Mouse (Mus musculus): Measurements from ENCODE around the gene Mark1. TPM values are rescaled to one million over a fixed set of nuclear protein-coding genes. Genes with fewer than 3 reads are reported as not detected.

The Mark1 gene
- 2.6 and 3.3 TPM in 2 replicates for polyA plus RNA-seq (2014; fragmentation: Nextera tagmentation; extraction: Ambion mirVana)

GRCm38 (mm10) chr1:184999071-184999750 lies at the start of gene Mark1:
Mark1 (minus strand) TSS chr1:184999570.
- H3K4me2 ChIP-seq (ENCODE audit: low read length), result peak within 1 kb of the TSS; percentile 75
- peak; percentile 84 for DNase-seq (ENCODE audit: low spot score)
- H3K36me3 ChIP-seq (ENCODE audit: control insufficient read depth, insufficient read depth, low read length), result no peaks in the 10 kb centered on the region
- peak; percentile 77 for ATAC-seq (replicated peaks; ENCODE audit: low FRiP score, low TSS enrichment, low read depth)
- H3K4me3 ChIP-seq (ENCODE audit: low read depth, low read length), result peak within 1 kb of the TSS; percentile 73
- WGBS, result under 1% methylated on average over 54 of the region's 88 CpGs
- no peaks in the 10 kb centered on the region for H3K27me3 ChIP-seq (replicated peaks; ENCODE audit: control insufficient read depth, insufficient read depth, low read length)
- H3K9me3 ChIP-seq (ENCODE audit: control insufficient read depth, low read length), result no peaks in the 10 kb centered on the region
- H3K9ac ChIP-seq (ENCODE audit: low read length), result peak within 1 kb of the TSS; percentile 86
- peaks cover 8% of the 10 kb centered on the region; the same call in 1 of the 2 replicates for H3K4me1 ChIP-seq (replicated peaks; ENCODE audit: control insufficient read depth, insufficient read depth, low read length)
- H3K27ac ChIP-seq (ENCODE audit: low read depth), result no peak within 1 kb of the TSS

GRCm38 (mm10) chr1:185047516-185048247 lies 48.3 kb upstream of the Mark1 start:
- Histone ChIP-seq H3K4me2 (ENCODE audit: low read length) (no peak overlapping the region), H3K4me1 (replicated peaks; ENCODE audit: control insufficient read depth, insufficient read depth, low read length) (0 out of 2 replicates have a peak, but pooled peaks cover 4% of the 10 kb centered on the region), H3K27me3 (replicated peaks; ENCODE audit: control insufficient read depth, insufficient read depth, low read length) (no peaks in the 10 kb centered on the region), H3K27ac (ENCODE audit: low read depth) (no peak overlapping the region), H3K36me3 (ENCODE audit: control insufficient read depth, insufficient read depth, low read length) (no peaks in the 10 kb centered on the region), H3K9ac (ENCODE audit: low read length) (no peak overlapping the region), H3K9me3 (ENCODE audit: control insufficient read depth, low read length) (no peaks in the 10 kb centered on the region), H3K4me3 (ENCODE audit: low read depth, low read length) (no peak overlapping the region)
- no peak for DNase-seq (ENCODE audit: low spot score)
- 31% methylated on average over 12 of the region's 12 CpGs for WGBS
- ATAC-seq (replicated peaks; ENCODE audit: low FRiP score, low TSS enrichment, low read depth), result no peak

- no peaks in the 10 kb centered on the region for H3K9me3 ChIP-seq (ENCODE audit: control insufficient read depth, low read length)
- ATAC-seq (replicated peaks; ENCODE audit: low FRiP score, low TSS enrichment, low read depth), result no peak
- 83% methylated on average over 8 of the region's 8 CpGs for WGBS
Observed at GRCm38 (mm10) chr1:185046513-185046912, 47.1 kb upstream of the Mark1 start.

GRCm38 (mm10) chr1:185038183-185038686 lies 38.9 kb upstream of the Mark1 start:
- no peaks in the 10 kb centered on the region for H3K36me3 ChIP-seq (ENCODE audit: control insufficient read depth, insufficient read depth, low read length)
- H3K4me1 ChIP-seq (replicated peaks; ENCODE audit: control insufficient read depth, insufficient read depth, low read length), result no peaks in the 10 kb centered on the region

More at GRCm38 (mm10) chr1:185046513-185046912, 47.1 kb upstream of the Mark1 start:
- no peaks in the 10 kb centered on the region for H3K36me3 ChIP-seq (ENCODE audit: control insufficient read depth, insufficient read depth, low read length)
- no peak overlapping the region for H3K9ac ChIP-seq (ENCODE audit: low read length)
- H3K27me3 ChIP-seq (replicated peaks; ENCODE audit: control insufficient read depth, insufficient read depth, low read length), result no peaks in the 10 kb centered on the region
- no peak overlapping the region for H3K4me2 ChIP-seq (ENCODE audit: low read length)
- no peak for DNase-seq (ENCODE audit: low spot score)
- no peak overlapping the region for H3K27ac ChIP-seq (ENCODE audit: low read depth)
- no peak overlapping the region for H3K4me3 ChIP-seq (ENCODE audit: low read depth, low read length)
- H3K4me1 ChIP-seq (replicated peaks; ENCODE audit: control insufficient read depth, insufficient read depth, low read length), result 0 out of 2 replicates have a peak, but pooled peaks cover 4% of the 10 kb centered on the region

GRCm38 (mm10) chr1:185030565-185030964 lies 31.2 kb upstream of the Mark1 start:
- Histone ChIP-seq H3K9me3 (ENCODE audit: control insufficient read depth, low read length) (no peaks in the 10 kb centered on the region), H3K36me3 (ENCODE audit: control insufficient read depth, insufficient read depth, low read length) (no peaks in the 10 kb centered on the region), H3K9ac (ENCODE audit: low read length) (no peak overlapping the region), H3K27ac (ENCODE audit: low read depth) (no peak overlapping the region), H3K4me1 (replicated peaks; ENCODE audit: control insufficient read depth, insufficient read depth, low read length) (no peaks in the 10 kb centered on the region), H3K4me2 (ENCODE audit: low read length) (no peak overlapping the region), H3K27me3 (replicated peaks; ENCODE audit: control insufficient read depth, insufficient read depth, low read length) (no peaks in the 10 kb centered on the region), H3K4me3 (ENCODE audit: low read depth, low read length) (no peak overlapping the region)
- ATAC-seq (replicated peaks; ENCODE audit: low FRiP score, low TSS enrichment, low read depth) (no peak), DNase-seq (ENCODE audit: low spot score) (no peak)
- WGBS, result 84% methylated on average over 10 of the region's 10 CpGs

More at GRCm38 (mm10) chr1:185038183-185038686, 38.9 kb upstream of the Mark1 start:
- H3K4me2 ChIP-seq (ENCODE audit: low read length), result no peak overlapping the region
- no peak overlapping the region for H3K9ac ChIP-seq (ENCODE audit: low read length)
- no peak overlapping the region for H3K27ac ChIP-seq (ENCODE audit: low read depth)
- no peak for ATAC-seq (replicated peaks; ENCODE audit: low FRiP score, low TSS enrichment, low read depth)
- DNase-seq (ENCODE audit: low spot score), result no peak
- no peak overlapping the region for H3K4me3 ChIP-seq (ENCODE audit: low read depth, low read length)
- H3K27me3 ChIP-seq (replicated peaks; ENCODE audit: control insufficient read depth, insufficient read depth, low read length), result no peaks in the 10 kb centered on the region
- H3K9me3 ChIP-seq (ENCODE audit: control insufficient read depth, low read length), result no peaks in the 10 kb centered on the region
- 68% methylated on average over 7 of the region's 7 CpGs for WGBS

GRCm38 (mm10) chr1:185020429-185021168 lies 21.2 kb upstream of the Mark1 start:
- H3K27ac ChIP-seq (ENCODE audit: low read depth), result no peak overlapping the region
- no peak overlapping the region for H3K4me3 ChIP-seq (ENCODE audit: low read depth, low read length)
- H3K4me1 ChIP-seq (replicated peaks; ENCODE audit: control insufficient read depth, insufficient read depth, low read length), result no peaks in the 10 kb centered on the region
- H3K27me3 ChIP-seq (replicated peaks; ENCODE audit: control insufficient read depth, insufficient read depth, low read length), result no peaks in the 10 kb centered on the region
- no peaks in the 10 kb centered on the region for H3K9me3 ChIP-seq (ENCODE audit: control insufficient read depth, low read length)
- H3K36me3 ChIP-seq (ENCODE audit: control insufficient read depth, insufficient read depth, low read length), result no peaks in the 10 kb centered on the region
- H3K4me2 ChIP-seq (ENCODE audit: low read length), result no peak overlapping the region
- no peak overlapping the region for H3K9ac ChIP-seq (ENCODE audit: low read length)
- DNase-seq (ENCODE audit: low spot score) (no peak), ATAC-seq (replicated peaks; ENCODE audit: low FRiP score, low TSS enrichment, low read depth) (no peak)
- WGBS, result 66% methylated on average over 13 of the region's 13 CpGs

- Histone ChIP-seq H3K4me1 (replicated peaks; ENCODE audit: control insufficient read depth, insufficient read depth, low read length) (no peaks in the 10 kb centered on the region), H3K9ac (ENCODE audit: low read length) (no peak overlapping the region), H3K27me3 (replicated peaks; ENCODE audit: control insufficient read depth, insufficient read depth, low read length) (no peaks in the 10 kb centered on the region), H3K36me3 (ENCODE audit: control insufficient read depth, insufficient read depth, low read length) (no peaks in the 10 kb centered on the region), H3K4me3 (ENCODE audit: low read depth, low read length) (no peak overlapping the region), H3K4me2 (ENCODE audit: low read length) (no peak overlapping the region), H3K9me3 (ENCODE audit: control insufficient read depth, low read length) (no peaks in the 10 kb centered on the region), H3K27ac (ENCODE audit: low read depth) (no peak overlapping the region)
- WGBS, result 72% methylated on average over 3 of the region's 3 CpGs
- no peak for DNase-seq (ENCODE audit: low spot score)
- ATAC-seq (replicated peaks; ENCODE audit: low FRiP score, low TSS enrichment, low read depth), result no peak
Observed at GRCm38 (mm10) chr1:185012566-185012965, 13.2 kb upstream of the Mark1 start.

- no peaks in the 10 kb centered on the region for H3K27me3 ChIP-seq (replicated peaks; ENCODE audit: control insufficient read depth, insufficient read depth, low read length)
- ATAC-seq (replicated peaks; ENCODE audit: low FRiP score, low TSS enrichment, low read depth) (no peak), DNase-seq (ENCODE audit: low spot score) (no peak)
- no peak overlapping the region for H3K27ac ChIP-seq (ENCODE audit: low read depth)
- H3K4me2 ChIP-seq (ENCODE audit: low read length), result no peak overlapping the region
- no peak overlapping the region for H3K4me3 ChIP-seq (ENCODE audit: low read depth, low read length)
- no peaks in the 10 kb centered on the region for H3K36me3 ChIP-seq (ENCODE audit: control insufficient read depth, insufficient read depth, low read length)
- 50% methylated on average over 5 of the region's 5 CpGs for WGBS
- H3K9me3 ChIP-seq (ENCODE audit: control insufficient read depth, low read length), result no peaks in the 10 kb centered on the region
- H3K9ac ChIP-seq (ENCODE audit: low read length), result no peak overlapping the region
- no peaks in the 10 kb centered on the region for H3K4me1 ChIP-seq (replicated peaks; ENCODE audit: control insufficient read depth, insufficient read depth, low read length)
Observed at GRCm38 (mm10) chr1:185007066-185007465, 7.7 kb upstream of the Mark1 start.

Measured in intestine, embryonic 14.5 days (tissue).